Mouse (Mus musculus): ENCODE data around the gene Gtf3c1. TPM values are rescaled to one million over a fixed set of nuclear protein-coding genes. Genes with fewer than 3 reads are reported as not detected.

The Gtf3c1 gene
- polyA plus RNA-seq, 1 experiment from 2014 or later, result 30.5 TPM

Other genes with a start within 250 kb of the Gtf3c1 start
- 148 and 151 TPM in 2 replicates for gene Nsmce1, start 216.2 kb downstream of the Gtf3c1 start, polyA plus RNA-seq (2015; fragmentation: Nextera tagmentation; extraction: Ambion mirVana)
- 18.8 and 19.5 TPM in 2 replicates for gene Il4ra, start 155.7 kb downstream of the Gtf3c1 start, polyA plus RNA-seq (2015; fragmentation: Nextera tagmentation; extraction: Ambion mirVana)
- 0.40 and 0.83 TPM in 2 replicates for gene Il21r, start 104.4 kb downstream of the Gtf3c1 start, polyA plus RNA-seq (2015; fragmentation: Nextera tagmentation; extraction: Ambion mirVana)
- gene D430042O09Rik, start 108 bp upstream of the Gtf3c1 start, polyA plus RNA-seq (2015; fragmentation: Nextera tagmentation; extraction: Ambion mirVana), result 10.3 and 13.0 TPM in 2 replicates